Mouse (Mus musculus) lung, adult 2 months (tissue): ENCODE results near the gene Keap1.

Experiments used
- CTCF ChIP-seq: fragments of 200-500 bp; IDR thresholded peaks from 2 replicates; pipeline ENCODE4 v1.5.1; 2011; ENCODE audit warnings: mild to moderate bottlenecking, low read length, control low read depth; ENCODE audit not compliant: insufficient read depth
- POLR2A ChIP-seq: fragments of 200-500 bp; IDR thresholded peaks from 2 replicates; pipeline ENCODE4 v1.6.1; 2011; ENCODE audit warnings: low read depth, mild to moderate bottlenecking, control low read depth, low read length, borderline replicate concordance; ENCODE audit errors: extremely low read depth

- TF ChIP-seq CTCF (no peak), POLR2A (no peak)
Measured at GRCm38 (mm10) chr9:21265611-21266010, 26.4 kb upstream of the Keap1 start.
